Mouse (Mus musculus): ENCODE data around the gene Fyb2.

The Fyb2 gene

GRCm38 (mm10) chr4:104913291-104914129 is at the start of gene Fyb2:
TSS of gene Fyb2 (plus strand) at chr4:104913456.
- DNase-seq: peak; percentile 14 to 26

- DNase-seq: no peak
These were observed 48.9 kb upstream of the Fyb2 start for GRCm38 (mm10) chr4:104864397-104864796.

GRCm38 (mm10) chr4:104869581-104869980 is 43.7 kb upstream of the Fyb2 start:
- no peak for DNase-seq

- no peak for DNase-seq
These were observed 43.1 kb upstream of the Fyb2 start for GRCm38 (mm10) chr4:104870196-104870595.

- no peak for DNase-seq
These were observed 37.4 kb upstream of the Fyb2 start for GRCm38 (mm10) chr4:104875832-104876231.

- DNase-seq: no peak
These were observed 36.9 kb upstream of the Fyb2 start, which contains the start of gene C8a for GRCm38 (mm10) chr4:104876323-104876722. TSS of gene C8a (minus strand) at chr4:104876398.

- DNase-seq: no peak
These were observed 25.8 kb upstream of the Fyb2 start for GRCm38 (mm10) chr4:104887486-104887885.

- DNase-seq: no peak
These were observed 24.6 kb upstream of the Fyb2 start for GRCm38 (mm10) chr4:104888499-104889262.

GRCm38 (mm10) chr4:104891708-104892107 is 21.5 kb upstream of the Fyb2 start:
- peak; percentile 36 to 46 for DNase-seq

GRCm38 (mm10) chr4:104893588-104893987 is 19.7 kb upstream of the Fyb2 start:
- no peak for DNase-seq

GRCm38 (mm10) chr4:104894004-104894734 is 19.1 kb upstream of the Fyb2 start:
- peak; percentile 47 to 77 for DNase-seq

GRCm38 (mm10) chr4:104902836-104903235 is 10.4 kb upstream of the Fyb2 start:
- no peak for DNase-seq

- DNase-seq: no peak
These were observed 8.2 kb upstream of the Fyb2 start for GRCm38 (mm10) chr4:104905049-104905448.

GRCm38 (mm10) chr4:104911685-104912084 is 1.6 kb upstream of the Fyb2 start:
- DNase-seq: peak; percentile 57 to 75

- DNase-seq: peak in 1 of 2 experiments; percentile 8
These were observed 1.5 kb downstream of the Fyb2 start for GRCm38 (mm10) chr4:104914711-104915247.

- DNase-seq: no peak
These were observed 4.8 kb downstream of the Fyb2 start for GRCm38 (mm10) chr4:104918017-104918416.

- no peak for DNase-seq
These were observed 12.1 kb downstream of the Fyb2 start for GRCm38 (mm10) chr4:104925383-104925782.

GRCm38 (mm10) chr4:104929165-104929564 is 15.9 kb downstream of the Fyb2 start:
- no peak for DNase-seq

- DNase-seq: no peak
These were observed 20.4 kb downstream of the Fyb2 start for GRCm38 (mm10) chr4:104933620-104934019.

GRCm38 (mm10) chr4:104934997-104935396 is 21.7 kb downstream of the Fyb2 start:
- DNase-seq: no peak

- DNase-seq: no peak
These were observed 22.2 kb downstream of the Fyb2 start for GRCm38 (mm10) chr4:104935436-104935835.

GRCm38 (mm10) chr4:104936011-104936410 is 22.8 kb downstream of the Fyb2 start:
- DNase-seq: no peak

- DNase-seq: no peak
These were observed 26.3 kb downstream of the Fyb2 start for GRCm38 (mm10) chr4:104939535-104939934.

All from cerebellum, adult 18-20 months (tissue).